In genomic region chr7:25714581-25714980, GRCm38 (mm10) we compare ENCODE assay signal across 14 mouse cellular contexts. TPM values are rescaled to one million over a fixed set of nuclear protein-coding genes. Genes with fewer than 3 reads are reported as not detected.
DNase-seq lines count a peak whose midpoint lies in the region.
"Had no signal": no experiment of that assay in that cellular context is flagged by ENCODE, and none has a peak within 500 bp of the region (broad histone marks: within the 10 kb centered on the region; RNA-seq: fewer than 3 reads in every experiment).

No protein-coding gene starts in this region.

- intact Hi-C loops in heart, postnatal 25 days (cut with DNase I): no loop called here

- DNase-seq in heart, adult 11 months: peak; percentile 91
- DNase-seq in heart, postnatal 25 days (ENCODE audit: low spot score): no peak
- DNase-seq: adrenal gland, adult 2 months; adrenal gland, adult 8-10 months; adrenal gland, postnatal 10 days; adrenal gland, postnatal 14 days; adrenal gland, postnatal 25 days; adrenal gland, postnatal 36 days; B cell, adult 2 months; cerebellum, adult 11 months; cerebellum, adult 11-12 months; cerebellum, adult 18-20 months; cerebellum, adult 2 months had no signal

RNA-seq across cellular contexts. Expression of gene Ccdc97, which starts 4.3 kb away (rescaled TPM):
- 10 to 100 TPM; 50.3 to 52.7 TPM for total RNA-seq in heart, postnatal 25 days (2021)

RNA-seq across cellular contexts. Expression of gene Tgfb1, which starts 27.8 kb away (rescaled TPM):
- 10 to 100 TPM; 23.8 to 24.5 TPM for total RNA-seq in heart, postnatal 25 days (2021)

RNA-seq across cellular contexts. Expression of gene B9d2, which starts 34.0 kb away (rescaled TPM):
- total RNA-seq in heart, postnatal 25 days (2021): 10 to 100 TPM in 1 of 2 experiments, 1 to 10 TPM in 1; 8.3 to 10.9 TPM

RNA-seq across cellular contexts. Expression of gene Tmem91, which starts 39.6 kb away (rescaled TPM):
- total RNA-seq in heart, postnatal 25 days (2021): not detected
- total RNA-seq: adrenal gland, adult 18-20 months; adrenal gland, postnatal 25 days; adrenal gland, postnatal 36 days had no signal

RNA-seq across cellular contexts. Expression of gene Hnrnpul1, which starts 40.0 kb away (rescaled TPM):
- total RNA-seq in heart, postnatal 25 days (2021): 10 to 100 TPM; 77.8 TPM
